Mouse (Mus musculus) kidney, embryonic 14.5 days (tissue): Measurements from ENCODE around the gene Sirt1. TPM values are rescaled to one million over a fixed set of nuclear protein-coding genes. Genes with fewer than 3 reads are reported as not detected.
"Not testable (repeated sequence)": the region's sequence is repeated elsewhere in the genome, so short reads cannot be mapped to it uniquely, and the experiment has no call there.

Source experiments
- ATAC-seq: fragments of 200-750 bp; cut with Nextera tagmentation; 2 replicates; pipeline ENCODE4 v1.8.0; 2017; ENCODE audit warnings: moderate number of reproducible peaks, mild to moderate bottlenecking, moderate TSS enrichment, moderate library complexity; ENCODE audit not compliant: low FRiP score, low TSS enrichment
- H3K27ac ChIP-seq: fragments of 300-500 bp; sonication (generic); 2 replicates; pipeline ENCODE4 v1.5.1; 2014; ENCODE audit warnings: low read depth, mild to moderate bottlenecking, low read length, moderate library complexity, mixed read lengths
- H3K27me3 ChIP-seq: fragments of 300-500 bp; sonication (generic); 2 replicates; pipeline ENCODE4 v1.6.1; 2014; ENCODE audit warnings: mild to moderate bottlenecking, low read length; ENCODE audit not compliant: control insufficient read depth, insufficient read depth
- H3K36me3 ChIP-seq: fragments of 300-500 bp; sonication (generic); 2 replicates; pipeline ENCODE4 v1.6.1; 2014; ENCODE audit warnings: low read length, mixed read lengths; ENCODE audit not compliant: control insufficient read depth, insufficient read depth
- H3K4me1 ChIP-seq: fragments of 300-500 bp; sonication (generic); 2 replicates; pipeline ENCODE4 v1.6.1; 2014; ENCODE audit warnings: low read length, mixed read lengths; ENCODE audit not compliant: control insufficient read depth, insufficient read depth
- H3K4me2 ChIP-seq: fragments of 300-500 bp; sonication (generic); replicated peaks from 2 replicates; pipeline ENCODE4 v1.6.1; 2014; ENCODE audit warnings: low read depth, mild to moderate bottlenecking, low read length
- H3K4me3 ChIP-seq: fragments of 300-500 bp; sonication (generic); 2 replicates; pipeline ENCODE4 v1.5.1; 2014; ENCODE audit warnings: mild to moderate bottlenecking, low read length
- H3K9ac ChIP-seq: fragments of 300-500 bp; sonication (generic); 2 replicates; pipeline ENCODE4 v1.6.1; 2014; ENCODE audit warnings: low read depth, mild to moderate bottlenecking, low read length, moderate library complexity
- H3K9me3 ChIP-seq: fragments of 300-500 bp; sonication (generic); 2 replicates; pipeline ENCODE4 v1.6.1; 2016; ENCODE audit warnings: low read length; ENCODE audit not compliant: control insufficient read depth
- WGBS: fragments of 180-500 bp; shearing (Covaris S2); extraction: QIAGEN DNeasy Blood & Tissue Kit; methylation state at CpG from one replicate; pipeline ENCODE4 v1.1.7; 2014; 5-methylcytosine and 5-hydroxymethylcytosine counted together
- polyA plus RNA-seq: library from polyadenylated mRNA; unstranded; fragments of >200 nt; fragmentation: Nextera tagmentation; extraction: Ambion mirVana; gene quantifications from 2 replicates; pipeline ENCODE4 v1.2.1, GENCODE M21; 2014

Gene Sirt1
- polyA plus RNA-seq, 1 experiment from 2014 or later: 10.7 TPM

DNA sequence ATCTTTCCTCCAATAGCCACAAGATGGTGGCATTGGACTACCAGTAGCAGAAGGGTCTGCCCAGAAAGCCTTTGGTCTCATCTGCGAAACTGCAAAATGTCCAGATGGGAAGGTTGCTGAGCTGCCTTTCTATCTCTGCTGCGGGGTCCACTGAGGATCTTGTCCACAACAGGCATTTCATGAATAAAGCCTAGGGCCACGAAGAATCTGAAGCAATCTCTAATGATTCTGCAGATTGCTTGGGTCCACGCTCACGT lies 41.2 kb upstream of the Sirt1 start:
- no peaks in the 10 kb centered on the region for H3K9me3 ChIP-seq
- no peaks in the 10 kb centered on the region for H3K36me3 ChIP-seq
- H3K9ac ChIP-seq: no peak overlapping the region
- no peaks in the 10 kb centered on the region for H3K27me3 ChIP-seq
- no peak for ATAC-seq
- no peak overlapping the region for H3K4me3 ChIP-seq
- 90% methylated on average over 5 of the region's 5 CpGs for WGBS
- no peak overlapping the region for H3K27ac ChIP-seq
- no peak overlapping the region for H3K4me2 ChIP-seq
- no peaks in the 10 kb centered on the region for H3K4me1 ChIP-seq

GRCm38 (mm10) chr10:63421739-63422735 lies 40.5 kb upstream of the Sirt1 start, which contains the start of gene Gm7075:
Gene Gm7075, minus strand, starts transcription at chr10:63421789.
- Histone ChIP-seq H3K4me3 (no peak within 1 kb of the TSS), H3K36me3 (no peaks in the 10 kb centered on the region), H3K4me2 (no peak within 1 kb of the TSS), H3K9ac (no peak within 1 kb of the TSS), H3K27me3 (no peaks in the 10 kb centered on the region), H3K27ac (no peak within 1 kb of the TSS), H3K9me3 (no peaks in the 10 kb centered on the region), H3K4me1 (no peaks in the 10 kb centered on the region)
- 87% methylated on average over 18 of the region's 18 CpGs for WGBS
- ATAC-seq: no peak

DNA sequence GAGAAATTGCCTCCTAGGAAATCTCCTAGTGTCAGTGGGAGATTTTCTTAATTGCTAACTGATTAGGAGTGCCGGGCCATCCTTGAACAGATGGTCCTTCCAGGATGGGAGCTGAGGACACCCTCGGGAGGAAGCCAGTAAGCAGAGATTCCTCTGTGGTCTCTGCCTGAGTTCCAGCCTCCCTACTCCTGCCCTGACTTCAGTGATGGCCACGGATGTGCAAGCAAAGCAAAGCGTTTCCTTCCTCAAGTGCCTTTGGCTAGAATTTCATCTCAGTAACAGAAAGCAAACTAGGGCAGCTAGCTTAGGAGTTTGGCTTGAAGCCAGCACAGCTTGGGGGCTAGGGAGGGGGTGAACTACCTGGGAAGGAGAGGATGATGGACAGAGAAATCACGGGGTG lies 35.6 kb upstream of the Sirt1 start:
- no peaks in the 10 kb centered on the region for H3K27me3 ChIP-seq
- 49% methylated on average over 5 of the region's 5 CpGs for WGBS
- ATAC-seq: no peak

DNA sequence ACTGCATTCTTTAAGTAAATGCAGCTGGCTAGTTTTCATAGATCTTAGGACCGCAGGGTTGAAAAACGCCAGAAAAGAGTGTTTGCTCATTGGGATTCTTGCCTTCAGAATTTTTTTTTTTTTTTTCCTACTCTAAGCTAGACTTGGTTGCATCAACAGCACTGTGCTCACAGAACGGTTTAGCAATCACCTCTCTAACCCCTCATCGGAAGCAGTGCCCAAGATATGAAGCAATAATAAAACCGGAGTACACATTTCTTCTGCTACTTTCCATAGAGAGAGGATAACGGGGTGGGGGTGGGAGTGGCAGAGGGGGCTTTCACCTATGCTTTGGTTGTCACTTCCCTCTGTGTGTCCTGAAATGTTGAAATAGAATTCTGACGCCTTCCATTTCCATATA lies 34.3 kb upstream of the Sirt1 start:
- H3K9me3 ChIP-seq: no peaks in the 10 kb centered on the region
- no peak overlapping the region; the same call in 1 of the 2 replicates for H3K4me2 ChIP-seq
- WGBS: 64% methylated on average over 7 of the region's 7 CpGs
- ATAC-seq: no peak
- no peak overlapping the region for H3K27ac ChIP-seq
- H3K4me3 ChIP-seq: no peak overlapping the region
- no peaks in the 10 kb centered on the region for H3K27me3 ChIP-seq
- H3K36me3 ChIP-seq: no peaks in the 10 kb centered on the region
- no peaks in the 10 kb centered on the region for H3K4me1 ChIP-seq
- H3K9ac ChIP-seq: no peak overlapping the region

More for the DNA sequence above, 35.6 kb upstream of the Sirt1 start:
- no peaks in the 10 kb centered on the region for H3K4me1 ChIP-seq
- no peak overlapping the region for H3K27ac ChIP-seq
- H3K4me2 ChIP-seq: no peak overlapping the region
- no peak overlapping the region for H3K9ac ChIP-seq
- H3K36me3 ChIP-seq: no peaks in the 10 kb centered on the region
- H3K4me3 ChIP-seq: no peak overlapping the region
- no peaks in the 10 kb centered on the region for H3K9me3 ChIP-seq

DNA sequence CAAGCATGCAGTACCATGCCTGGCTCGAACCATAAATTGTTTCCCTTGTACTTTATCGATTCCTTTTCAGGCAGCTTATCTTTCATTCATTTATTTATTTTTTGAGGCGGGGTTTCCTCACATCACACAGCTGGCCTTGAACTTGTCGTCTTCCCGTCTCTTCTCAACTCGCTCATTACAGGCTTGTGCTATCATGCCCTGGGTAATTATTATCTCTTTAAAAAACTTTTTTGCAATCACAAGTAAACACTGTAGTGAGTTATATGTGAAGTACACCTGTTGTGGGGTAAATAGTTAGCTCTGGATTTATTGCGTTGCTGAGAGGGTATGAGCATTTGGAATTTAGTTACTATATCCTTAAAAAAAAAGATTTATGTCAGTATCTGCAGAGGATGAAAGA lies 33.8 kb upstream of the Sirt1 start:
- Histone ChIP-seq H3K4me2 (no peak overlapping the region), H3K4me1 (no peaks in the 10 kb centered on the region), H3K4me3 (no peak overlapping the region), H3K27me3 (no peaks in the 10 kb centered on the region), H3K27ac (no peak overlapping the region), H3K9me3 (no peaks in the 10 kb centered on the region), H3K36me3 (no peaks in the 10 kb centered on the region), H3K9ac (no peak overlapping the region)
- WGBS: 76% methylated on average over 7 of the region's 7 CpGs
- ATAC-seq: no peak

GRCm38 (mm10) chr10:63412756-63413155 lies 31.3 kb upstream of the Sirt1 start:
- no peak overlapping the region for H3K4me3 ChIP-seq
- ATAC-seq: no peak
- H3K36me3 ChIP-seq: no peaks in the 10 kb centered on the region
- no peak overlapping the region for H3K9ac ChIP-seq
- no peak overlapping the region for H3K27ac ChIP-seq
- H3K27me3 ChIP-seq: no peaks in the 10 kb centered on the region
- H3K4me1 ChIP-seq: no peaks in the 10 kb centered on the region
- WGBS: 89% methylated on average over 17 of the region's 17 CpGs
- no peak overlapping the region for H3K4me2 ChIP-seq
- no peaks in the 10 kb centered on the region for H3K9me3 ChIP-seq

DNA sequence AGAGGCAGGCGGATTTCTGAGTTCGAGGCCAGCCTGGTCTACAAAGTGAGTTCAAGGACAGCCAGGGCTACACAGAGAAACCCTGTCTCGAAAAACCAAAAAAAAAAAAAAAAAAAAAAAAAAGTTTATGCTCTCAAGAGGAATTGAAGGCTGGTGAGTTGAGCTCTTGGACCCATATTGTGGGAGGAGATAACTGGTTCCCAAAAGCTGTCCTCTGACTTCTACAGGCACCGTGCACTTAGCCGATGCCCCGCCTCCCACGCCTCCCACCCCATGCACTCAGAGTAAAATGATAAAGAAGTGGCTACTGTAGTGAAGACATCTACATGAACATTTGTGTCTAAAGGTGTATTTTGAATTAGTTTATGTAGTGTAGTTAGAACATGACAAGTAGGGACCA lies 30.2 kb upstream of the Sirt1 start:
- H3K4me2 ChIP-seq, H3K9ac ChIP-seq, H3K27me3 ChIP-seq, H3K4me1 ChIP-seq, H3K36me3 ChIP-seq, H3K4me3 ChIP-seq, H3K27ac ChIP-seq, ATAC-seq, H3K9me3 ChIP-seq: not testable (repeated sequence)
- WGBS: 95% methylated on average over 4 of the region's 7 CpGs

DNA sequence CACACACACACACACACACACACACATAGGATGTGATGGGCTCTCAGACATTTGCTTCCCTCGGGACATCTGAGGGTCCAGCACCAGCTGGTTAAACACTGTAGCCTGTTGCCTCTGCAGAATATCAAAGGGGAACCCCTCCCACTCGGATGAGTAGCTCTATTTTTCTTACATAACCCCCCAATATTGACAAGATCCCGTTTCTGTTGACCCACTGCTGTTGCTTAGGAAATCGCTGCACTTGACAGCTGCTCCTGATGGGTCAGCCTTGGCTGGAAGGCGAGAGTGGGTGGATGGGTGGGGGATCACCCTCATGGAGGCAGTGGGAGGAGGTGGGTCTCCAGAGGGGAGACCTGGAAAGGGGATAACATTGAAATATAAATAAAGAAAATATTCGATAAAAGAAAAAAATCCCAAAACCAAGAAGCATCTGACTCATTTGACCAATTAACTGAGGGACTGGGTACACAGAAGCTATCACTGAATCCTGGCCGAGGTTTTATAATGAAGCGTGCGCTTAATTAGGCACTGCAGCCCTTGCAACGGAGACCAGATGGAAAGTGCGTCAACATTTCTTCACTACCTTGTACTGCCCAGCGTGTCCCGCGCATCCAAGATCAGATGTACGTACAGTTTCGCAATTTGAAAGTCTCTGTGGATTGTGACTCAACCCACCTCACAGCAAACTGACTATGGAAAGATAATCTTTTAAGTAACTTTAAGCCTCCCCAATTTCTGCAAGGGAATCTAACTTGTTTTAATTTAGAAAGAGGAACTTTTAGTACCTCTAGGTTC lies 28.9 kb upstream of the Sirt1 start:
- Histone ChIP-seq H3K27ac (no peak overlapping the region), H3K4me3 (no peak overlapping the region), H3K4me1 (no peaks in the 10 kb centered on the region), H3K9ac (no peak overlapping the region), H3K27me3 (no peaks in the 10 kb centered on the region), H3K4me2 (no peak overlapping the region), H3K9me3 (no peaks in the 10 kb centered on the region), H3K36me3 (no peaks in the 10 kb centered on the region)
- ATAC-seq: no peak
- 68% methylated on average over 16 of the region's 16 CpGs for WGBS

- H3K36me3 ChIP-seq: no peaks in the 10 kb centered on the region
- H3K9ac ChIP-seq: no peak overlapping the region
- no peaks in the 10 kb centered on the region for H3K27me3 ChIP-seq
- no peaks in the 10 kb centered on the region for H3K9me3 ChIP-seq
- H3K4me2 ChIP-seq: no peak overlapping the region
- no peak overlapping the region for H3K27ac ChIP-seq
- WGBS: 84% methylated on average over 2 of the region's 2 CpGs
- no peak for ATAC-seq
- no peaks in the 10 kb centered on the region for H3K4me1 ChIP-seq
- no peak overlapping the region for H3K4me3 ChIP-seq
These were observed 22.1 kb upstream of the Sirt1 start for GRCm38 (mm10) chr10:63403636-63404035.
